Mouse (Mus musculus) bone marrow, adult 2 months (tissue): ENCODE measurements at regions not wholly inside any gene's neighbourhood (a gene's known extent, or its start where the extent isn't known, plus 50 kb on each side); places are given as distances from the start of the nearest gene placed in this dataset.

ENCODE experiments used
- CTCF ChIP-seq: fragments of 200-500 bp; IDR thresholded peaks from 2 replicates; pipeline ENCODE4 v1.5.1; 2011; ENCODE audit warnings: low read length, control low read depth; ENCODE audit not compliant: control insufficient read depth, insufficient read depth
- POLR2A ChIP-seq: fragments of 200-500 bp; IDR thresholded peaks from 2 replicates; pipeline ENCODE4 v1.6.1; 2011; ENCODE audit warnings: low read depth, mild to moderate bottlenecking, control low read depth, low read length, borderline replicate concordance; ENCODE audit not compliant: control insufficient read depth

DNA sequence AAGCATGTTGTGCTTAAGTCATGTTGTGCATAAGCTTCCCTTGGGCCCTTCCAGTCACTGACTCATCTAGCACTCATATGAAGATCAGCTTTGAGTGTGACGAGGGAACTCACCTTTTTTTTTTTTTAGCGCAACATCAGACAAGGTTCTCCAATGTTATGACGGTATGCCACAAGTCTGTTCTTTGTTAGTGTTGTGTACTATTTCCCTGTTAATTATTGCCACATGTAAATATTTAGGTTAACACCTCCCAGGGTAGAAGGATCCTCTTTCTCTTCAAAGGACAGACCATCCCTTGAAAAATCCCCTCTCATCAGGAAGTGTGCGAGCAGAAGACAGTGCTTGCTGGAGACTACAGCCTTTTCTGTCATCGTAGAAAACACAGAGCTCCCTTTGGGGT is 129.9 kb downstream of the Dusp6 start:
- TF ChIP-seq CTCF (no peak), POLR2A (no peak)
